Mouse (Mus musculus): ENCODE measurements around the gene Ccdc78. TPM values are rescaled to one million over a fixed set of nuclear protein-coding genes. Genes with fewer than 3 reads are reported as not detected.

Gene Ccdc78
- polyA plus RNA-seq, 1 experiment, result not detected

DNA sequence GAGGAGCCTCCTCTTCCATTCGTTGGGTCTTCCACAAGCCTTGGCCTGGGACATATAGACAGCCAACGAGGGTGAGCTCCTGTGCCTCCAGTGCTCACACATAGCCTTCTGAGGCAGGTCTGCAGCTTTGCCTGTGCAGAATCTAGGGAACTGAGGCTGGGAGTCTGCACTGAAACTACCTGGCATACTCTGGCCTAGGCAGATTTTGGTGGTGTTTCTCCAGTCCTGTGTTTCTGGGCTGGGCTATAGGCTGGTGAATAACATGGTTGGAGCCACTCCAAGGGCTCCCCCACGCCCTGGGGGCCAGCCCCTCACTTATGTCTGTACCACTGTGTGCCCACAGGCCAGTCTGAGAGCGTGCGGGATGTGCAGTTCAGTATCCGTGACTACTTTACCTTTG, 38.9 kb downstream of the Ccdc78 start:
- TF ChIP-seq GATA1 (IDR thresholded peaks at IDR 0.05; ENCODE audit: low read length), result no peak

DNA sequence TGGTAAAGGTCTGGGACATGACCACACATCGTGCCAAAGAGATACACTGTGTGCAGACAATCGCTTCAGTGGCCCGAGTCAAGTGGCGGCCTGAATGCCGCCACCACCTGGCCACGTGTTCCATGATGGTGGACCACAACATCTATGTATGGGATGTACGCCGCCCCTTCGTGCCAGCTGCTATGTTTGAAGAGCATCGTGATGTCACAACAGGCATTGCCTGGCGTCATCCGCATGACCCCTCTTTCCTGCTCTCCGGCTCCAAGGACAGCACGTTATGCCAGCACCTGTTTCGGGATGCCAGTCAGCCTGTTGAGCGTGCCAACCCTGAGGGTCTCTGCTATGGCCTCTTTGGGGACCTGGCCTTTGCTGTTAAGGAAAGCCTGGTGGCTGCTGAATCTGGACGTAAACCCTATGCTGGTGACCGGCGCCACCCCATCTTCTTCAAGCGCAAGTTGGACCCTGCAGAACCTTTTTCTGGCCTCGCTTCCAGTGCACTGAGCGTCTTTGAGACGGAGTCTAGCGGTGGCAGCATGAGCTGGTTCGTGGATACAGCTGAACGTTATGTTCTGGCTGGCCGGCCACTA, 39.7 kb downstream of the Ccdc78 start:
- no peak for TF ChIP-seq GATA1 (IDR thresholded peaks at IDR 0.05; ENCODE audit: low read length)

DNA sequence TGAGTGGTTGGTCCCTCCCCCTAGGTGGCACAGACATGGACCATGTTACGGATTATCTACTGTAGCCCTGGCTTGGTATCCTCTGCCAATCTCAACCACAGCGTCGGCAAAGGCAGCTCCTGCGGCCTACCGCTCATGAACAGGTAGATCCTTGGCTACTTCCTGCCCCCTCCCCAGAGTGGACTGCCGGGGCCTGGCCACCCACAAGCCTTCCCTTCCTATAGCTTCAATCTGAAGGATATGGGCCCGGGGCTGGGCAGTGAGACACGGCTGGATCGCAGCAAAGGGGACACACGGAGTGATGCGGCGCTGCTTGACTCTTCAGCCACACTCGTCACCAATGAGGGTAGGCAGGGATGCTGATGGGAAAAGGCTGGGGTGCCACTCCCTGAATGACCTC, 40.6 kb downstream of the Ccdc78 start:
- no peak for TF ChIP-seq GATA1 (IDR thresholded peaks at IDR 0.05; ENCODE audit: low read length)

DNA sequence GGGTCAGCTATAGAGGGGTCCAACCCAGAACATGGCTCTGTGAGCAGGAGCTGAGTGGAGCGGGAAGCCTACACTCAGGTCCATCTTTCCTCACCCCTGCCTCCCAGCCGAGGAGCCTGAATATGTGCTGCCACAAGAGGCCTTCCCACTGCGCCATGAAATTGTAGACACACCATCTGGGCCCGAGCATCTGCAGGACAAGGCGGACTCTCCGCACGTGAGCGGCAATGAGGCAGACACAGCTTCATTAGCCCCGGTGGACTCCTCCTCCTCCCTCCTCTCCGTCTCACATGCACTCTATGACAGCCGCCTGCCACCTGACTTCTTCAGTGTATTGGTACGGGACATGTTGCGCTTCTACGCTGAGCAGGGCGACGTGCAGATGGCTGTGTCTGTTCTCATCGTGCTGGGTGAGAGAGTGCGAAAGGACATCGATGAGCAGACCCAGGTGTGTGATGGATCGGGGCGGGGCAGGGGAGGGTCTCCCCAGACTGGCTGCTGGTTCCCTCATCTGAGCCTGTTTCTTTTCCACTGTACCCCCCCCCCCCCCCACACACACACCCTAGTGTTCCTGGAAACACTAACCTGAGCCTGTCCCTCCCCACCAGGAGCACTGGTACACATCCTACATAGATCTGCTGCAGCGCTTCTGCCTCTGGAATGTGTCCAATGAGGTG, 41.3 kb downstream of the Ccdc78 start:
- TF ChIP-seq GATA1 (IDR thresholded peaks at IDR 0.05; ENCODE audit: low read length), result no peak

DNA sequence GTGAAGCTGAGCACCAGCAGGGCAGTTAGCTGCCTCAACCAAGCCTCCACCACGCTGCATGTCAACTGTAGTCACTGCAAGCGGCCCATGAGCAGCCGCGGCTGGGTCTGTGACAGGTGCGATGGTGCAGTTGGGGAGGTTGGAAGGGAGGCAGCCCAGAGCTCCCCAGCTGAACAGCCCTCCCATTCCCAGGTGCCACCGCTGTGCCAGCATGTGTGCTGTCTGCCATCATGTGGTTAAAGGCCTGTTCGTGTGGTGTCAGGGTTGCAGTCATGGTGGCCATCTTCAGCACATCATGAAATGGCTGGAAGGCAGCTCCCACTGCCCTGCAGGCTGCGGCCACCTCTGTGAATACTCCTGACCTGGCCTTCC, 41.8 kb downstream of the Ccdc78 start:
- TF ChIP-seq GATA1 (IDR thresholded peaks at IDR 0.05; ENCODE audit: low read length), result no peak

DNA sequence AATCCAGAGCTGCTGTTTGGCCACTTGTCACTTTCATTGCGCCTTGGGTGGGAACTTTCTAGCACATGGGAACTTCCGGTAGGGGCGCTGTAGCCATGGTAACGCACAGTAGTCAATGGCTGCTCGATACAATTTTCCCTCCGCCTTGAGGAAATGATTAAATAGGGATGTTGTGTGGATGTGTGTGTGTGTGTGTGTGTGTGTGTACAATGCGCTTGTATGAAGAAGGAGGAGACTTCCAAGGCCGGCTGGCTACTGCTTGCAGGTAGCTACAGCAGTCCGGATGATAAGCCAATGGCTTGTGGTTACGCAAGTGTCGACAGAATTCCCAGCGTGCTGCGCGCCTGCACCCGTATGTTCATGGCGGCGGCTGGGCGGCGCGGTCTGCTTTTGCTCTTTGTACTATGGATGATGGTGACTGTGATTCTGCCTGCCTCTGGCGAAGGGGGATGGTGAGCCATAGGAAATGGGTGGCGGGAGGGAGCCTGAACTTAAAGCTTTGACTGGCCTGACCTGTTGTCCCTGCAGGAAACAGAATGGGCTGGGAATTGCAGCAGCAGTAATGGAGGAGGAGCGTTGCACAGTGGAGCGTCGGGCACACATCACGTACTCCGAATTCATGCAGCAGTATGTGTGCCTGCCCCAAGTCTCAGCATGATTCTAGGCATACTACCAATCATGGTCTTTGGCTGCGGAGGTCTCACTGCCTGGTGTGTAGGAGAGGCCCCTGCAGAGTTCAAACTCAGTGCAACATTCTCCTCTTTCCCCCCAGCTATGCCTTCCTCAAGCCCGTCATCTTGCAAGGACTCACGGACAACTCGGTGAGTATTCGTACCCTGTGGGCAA, 42.6 kb downstream of the Ccdc78 start, which contains the start of gene Jmjd8:
Gene Jmjd8 (plus strand): TSS at position 156 of the 846 bp plus-strand sequence.
- TF ChIP-seq GATA1 (IDR thresholded peaks at IDR 0.05; ENCODE audit: low read length), result no peak

DNA sequence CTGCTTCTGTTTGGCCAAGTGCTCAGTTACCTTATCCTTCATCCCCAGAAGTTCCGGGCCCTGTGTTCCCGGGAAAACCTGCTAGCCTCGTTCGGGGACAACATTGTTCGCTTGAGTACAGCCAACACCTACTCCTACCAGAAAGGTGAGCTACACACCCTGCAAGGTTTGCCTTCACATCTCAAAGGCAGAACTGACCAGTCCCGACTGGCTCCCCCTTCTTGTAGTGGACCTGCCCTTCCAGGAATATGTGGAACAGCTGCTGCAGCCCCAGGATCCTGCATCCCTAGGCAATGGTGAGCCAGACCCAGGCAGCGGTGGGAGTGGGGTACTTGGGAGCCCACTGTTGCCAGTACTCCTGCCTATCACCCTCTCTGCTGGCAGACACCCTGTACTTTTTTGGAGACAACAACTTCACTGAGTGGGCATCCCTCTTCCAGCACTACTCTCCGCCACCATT, 43.2 kb downstream of the Ccdc78 start:
- no peak for TF ChIP-seq GATA1 (IDR thresholded peaks at IDR 0.05; ENCODE audit: low read length)

DNA sequence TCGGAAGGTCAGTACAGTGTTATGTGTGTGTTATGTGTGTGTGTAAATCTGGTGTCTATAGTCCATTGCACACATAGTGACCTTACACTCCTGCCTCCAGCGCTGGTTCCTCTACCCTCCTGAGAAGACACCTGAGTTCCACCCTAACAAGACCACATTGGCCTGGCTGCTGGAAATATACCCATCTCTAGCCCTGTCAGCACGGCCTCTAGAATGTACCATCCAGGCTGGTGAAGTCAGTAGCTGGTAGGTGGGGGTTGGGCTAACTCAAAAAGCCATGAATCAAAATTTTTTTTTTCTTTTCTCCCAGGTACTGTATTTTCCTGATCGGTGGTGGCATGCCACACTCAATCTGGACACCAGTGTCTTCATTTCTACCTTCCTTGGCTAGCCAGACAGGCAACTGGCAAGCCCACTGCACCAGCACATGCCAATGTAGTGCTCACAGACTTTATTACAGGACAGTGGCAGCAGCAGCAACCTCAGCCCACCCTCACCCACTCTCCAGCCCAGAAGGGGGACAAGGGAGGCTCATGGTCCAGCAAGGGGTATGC, 43.9 kb downstream of the Ccdc78 start:
- no peak for TF ChIP-seq GATA1 (IDR thresholded peaks at IDR 0.05; ENCODE audit: low read length)

DNA sequence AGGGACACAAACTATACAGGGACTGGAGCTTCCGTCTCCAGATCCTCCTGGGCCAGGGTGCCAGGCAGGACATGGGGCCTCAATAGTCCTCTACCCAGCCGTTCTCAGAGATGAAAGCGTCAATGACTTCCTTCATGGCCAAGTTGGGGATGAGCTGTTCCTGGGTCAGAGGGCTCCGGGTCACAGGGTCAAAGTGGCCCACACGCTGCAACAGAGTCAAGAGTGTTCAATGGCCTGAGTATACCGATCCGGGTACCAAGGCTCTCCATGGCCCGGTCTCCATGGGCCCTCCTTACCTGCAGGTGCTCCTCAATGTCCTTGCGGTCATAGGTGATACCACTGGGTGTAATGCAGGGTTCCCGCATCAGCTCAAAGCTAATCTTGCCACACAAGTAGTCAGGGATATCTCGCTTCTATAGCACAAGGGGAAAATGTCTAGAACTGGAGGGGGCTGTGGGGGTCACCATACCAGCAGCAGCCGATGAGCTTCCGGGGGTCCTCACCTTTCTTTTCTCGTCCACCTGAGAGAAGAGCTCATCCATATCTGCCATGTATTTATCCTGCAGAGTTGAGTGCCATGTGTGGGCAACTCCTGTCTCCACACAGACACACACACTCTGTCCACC, 44.5 kb downstream of the Ccdc78 start:
- TF ChIP-seq GATA1 (IDR thresholded peaks at IDR 0.05; ENCODE audit: low read length), result no peak

DNA sequence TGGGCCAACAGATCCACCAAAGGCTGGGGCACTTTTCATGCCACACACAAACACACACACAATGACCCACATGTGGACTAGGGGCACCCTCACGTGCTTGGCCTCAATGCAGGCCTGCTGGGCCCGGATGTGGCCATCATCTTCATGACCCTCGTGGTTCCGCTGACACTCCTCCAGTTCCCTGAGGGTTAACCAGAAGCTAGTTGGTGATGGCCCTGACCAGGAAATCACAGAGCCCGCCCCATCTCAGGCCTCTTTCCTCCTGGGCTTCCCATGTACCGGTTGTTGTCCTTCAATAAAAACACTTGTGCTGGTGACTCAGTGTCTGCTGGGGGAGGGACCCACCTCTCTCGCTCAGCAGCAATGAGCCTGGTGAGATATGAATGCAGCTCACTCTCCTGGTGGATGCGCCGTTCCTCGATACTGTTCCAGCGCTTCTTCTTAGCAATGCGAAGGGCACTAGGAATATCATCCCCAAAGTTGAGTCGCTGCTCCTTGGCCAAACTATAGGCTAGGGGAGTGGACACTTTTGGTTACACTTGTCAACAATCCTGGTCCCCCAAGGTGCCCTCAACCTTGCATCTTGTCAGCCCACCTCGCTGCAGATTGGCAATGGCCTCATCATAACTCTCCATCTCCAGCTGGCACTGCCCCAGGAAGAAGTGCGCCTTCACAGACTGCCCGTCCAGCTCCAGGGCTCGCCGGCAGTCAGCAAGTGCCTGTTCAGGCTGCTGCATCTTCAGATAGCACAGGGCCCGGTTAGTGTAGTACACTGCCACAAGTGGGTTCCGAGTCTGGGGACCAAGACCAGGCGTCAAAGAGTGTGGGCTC, 45.3 kb downstream of the Ccdc78 start:
- no peak for TF ChIP-seq GATA1 (IDR thresholded peaks at IDR 0.05; ENCODE audit: low read length)

DNA sequence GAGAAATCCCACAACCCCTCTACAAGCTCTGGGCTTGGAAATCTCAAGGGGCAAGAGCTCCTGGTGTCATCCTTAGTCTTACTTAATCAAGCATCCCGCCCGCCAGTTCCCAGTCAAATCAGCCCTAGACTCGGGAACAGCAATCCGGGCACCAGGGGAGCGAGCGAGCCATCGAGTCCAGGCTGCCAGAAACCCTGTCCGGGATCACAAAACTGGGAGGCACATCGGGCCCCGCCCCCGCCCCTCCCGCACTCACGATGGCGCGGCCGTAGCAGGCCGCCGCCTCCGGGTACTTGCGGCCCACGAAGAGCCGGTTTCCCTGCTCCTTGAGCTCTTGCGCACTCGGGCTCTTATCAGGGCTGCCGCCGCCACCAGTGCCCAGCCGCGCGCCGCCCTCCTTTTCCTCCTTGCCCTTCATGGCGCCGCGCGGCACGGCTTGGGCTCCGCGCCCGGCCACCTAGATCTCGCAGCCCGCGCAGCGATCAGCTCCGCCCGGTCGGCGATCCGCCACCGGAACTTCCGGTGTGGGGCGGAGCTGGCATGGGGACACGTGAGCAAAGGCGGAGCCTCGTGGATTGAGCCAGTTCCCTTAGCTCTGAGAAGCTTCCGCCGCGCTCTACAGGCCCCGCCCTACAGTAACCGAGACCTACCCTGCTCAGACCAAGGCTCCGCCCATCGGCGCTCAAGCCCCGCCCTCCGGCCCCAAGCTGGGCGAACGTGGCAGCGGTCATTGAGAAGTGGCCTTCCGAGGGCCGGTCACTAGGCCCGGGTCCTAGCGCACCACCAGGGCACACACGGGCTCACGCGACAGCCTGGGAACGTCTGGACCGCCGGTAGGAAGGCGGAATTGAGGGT, 46.3 kb downstream of the Ccdc78 start:
- TF ChIP-seq GATA1 (IDR thresholded peaks at IDR 0.05; ENCODE audit: low read length), result no peak

DNA sequence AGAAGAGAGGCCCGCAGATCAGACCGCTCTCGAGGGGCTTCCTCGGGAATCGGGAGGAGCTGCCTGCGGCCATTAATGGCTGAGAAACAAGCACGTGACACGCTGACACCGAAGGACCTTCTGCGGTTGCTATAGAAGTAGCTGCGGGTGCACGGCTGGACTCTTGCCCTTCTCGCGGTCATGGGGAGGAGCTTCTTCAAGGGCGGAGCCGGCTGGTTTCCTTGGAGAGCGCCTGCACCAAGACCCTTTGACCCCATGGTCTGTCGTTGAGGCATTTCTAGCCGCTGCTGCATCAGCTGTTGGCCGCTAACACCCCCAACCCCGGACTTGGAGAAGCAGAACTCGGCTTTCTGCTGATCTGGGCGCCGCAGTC, 46.9 kb downstream of the Ccdc78 start, which contains the start of gene Stub1:
Gene Stub1 (minus strand): TSS at position 114 of the 373 bp plus-strand sequence.
- TF ChIP-seq GATA1 (IDR thresholded peaks at IDR 0.05; ENCODE audit: low read length), result no peak

DNA sequence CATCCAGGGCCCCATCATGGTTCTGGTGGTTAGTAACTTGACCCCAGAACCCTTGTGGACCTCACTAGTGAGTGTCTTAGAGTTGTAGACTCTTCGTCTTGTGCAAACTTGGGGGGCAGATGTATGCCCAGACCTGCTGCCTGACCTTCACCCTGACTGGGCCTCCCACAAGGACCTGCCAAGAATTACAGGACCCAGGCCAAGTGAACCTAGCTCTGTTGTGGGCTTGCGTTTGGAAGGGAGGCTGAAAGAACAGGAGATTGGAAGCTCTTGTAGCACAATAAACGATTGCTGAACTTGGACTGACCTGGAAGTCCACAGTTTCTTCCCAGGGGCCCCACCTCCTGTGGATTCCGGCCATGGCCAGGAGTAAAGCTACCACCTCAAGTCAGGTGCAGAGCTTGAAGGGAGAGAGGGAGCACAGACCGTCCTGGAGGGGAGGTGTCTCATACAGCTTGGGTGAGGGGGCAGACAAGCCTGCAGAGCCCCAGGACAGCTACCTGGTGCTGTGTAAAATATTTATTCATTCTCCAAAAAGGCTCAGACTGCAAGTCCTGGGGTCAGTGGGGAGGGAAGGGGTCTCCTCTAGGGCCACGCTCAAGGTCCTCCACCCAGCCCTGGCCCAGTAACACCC, 47.7 kb downstream of the Ccdc78 start:
- TF ChIP-seq GATA1 (IDR thresholded peaks at IDR 0.05; ENCODE audit: low read length), result no peak

All from G1E-ER4 (cell line).